Mouse (Mus musculus) spleen, postnatal 36 days (tissue): ENCODE measurements around the gene Nfatc3.

Experiments
- DNase-seq, 2 experiments: peaks; one replicate each; pipeline ENCODE4 v3.0.0; 2022; ENCODE audit warnings: low spot score in 2 of 2, mixed read lengths in 1 of 2

Nfatc3 gene

DNA sequence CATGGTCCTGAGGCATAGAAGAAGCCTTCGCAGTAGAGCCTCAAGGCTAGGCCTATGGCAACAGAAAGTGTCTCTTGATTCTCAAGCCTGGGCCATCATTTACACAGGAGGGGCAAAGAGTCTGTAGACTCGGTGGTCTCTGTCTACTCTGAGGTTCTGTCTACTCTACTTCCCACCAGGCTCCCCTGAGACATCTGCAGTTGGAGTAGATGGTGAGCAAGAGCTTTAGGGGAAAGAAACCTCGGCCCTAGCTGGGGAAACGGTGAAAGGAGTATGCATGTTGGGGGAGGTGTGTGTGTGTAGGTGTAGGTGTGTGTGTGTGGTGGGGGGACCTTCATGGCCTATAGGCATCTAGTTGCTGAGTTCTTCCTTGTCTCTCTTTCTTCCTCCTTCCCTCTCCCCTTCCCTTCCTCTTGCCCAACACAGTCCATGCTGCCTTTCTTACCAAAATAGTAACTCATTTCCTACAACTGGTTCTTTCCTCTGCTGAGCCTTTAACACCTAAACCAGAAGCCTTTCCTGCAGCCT, 2.1 kb upstream of the Nfatc3 start:
- DNase-seq = no peak

DNA sequence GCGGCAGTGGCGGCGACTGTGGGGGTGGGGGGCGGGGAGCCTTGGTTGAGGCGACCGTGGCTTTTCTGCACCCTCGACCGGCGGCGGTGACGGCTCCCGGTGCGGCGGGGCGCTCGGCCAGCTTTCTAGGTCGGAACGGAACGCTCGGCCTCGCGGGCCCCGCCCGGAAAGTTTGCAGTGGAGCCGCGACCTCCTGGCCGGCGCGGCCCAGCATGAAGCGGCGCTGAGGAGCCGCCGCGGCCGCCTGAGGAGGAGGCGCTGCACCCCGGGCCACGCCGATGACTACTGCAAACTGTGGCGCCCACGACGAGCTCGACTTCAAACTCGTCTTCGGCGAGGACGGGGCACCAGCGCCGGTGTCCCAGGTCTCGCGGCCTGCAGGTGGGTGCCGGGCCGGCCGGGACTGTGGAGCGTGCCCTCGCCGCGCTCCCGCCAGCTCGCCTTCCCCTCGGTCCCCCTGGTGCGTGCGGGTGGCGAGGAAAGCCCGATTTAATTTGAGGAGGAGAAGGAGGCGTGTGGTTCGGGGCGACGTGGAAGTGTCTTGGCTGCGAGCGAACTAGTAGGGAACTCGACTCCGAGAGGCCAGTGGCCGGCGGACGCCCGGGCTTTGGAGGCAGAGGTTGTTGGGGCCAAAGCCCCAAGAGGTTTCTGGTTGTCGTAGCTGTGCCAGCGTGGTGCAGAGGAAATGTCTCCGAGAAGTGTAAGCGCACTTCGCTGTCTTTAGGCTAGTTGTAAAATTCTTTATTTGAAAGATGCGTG, 1.2 kb downstream of the Nfatc3 start:
- peak; percentile 58 to 65 for DNase-seq

DNA sequence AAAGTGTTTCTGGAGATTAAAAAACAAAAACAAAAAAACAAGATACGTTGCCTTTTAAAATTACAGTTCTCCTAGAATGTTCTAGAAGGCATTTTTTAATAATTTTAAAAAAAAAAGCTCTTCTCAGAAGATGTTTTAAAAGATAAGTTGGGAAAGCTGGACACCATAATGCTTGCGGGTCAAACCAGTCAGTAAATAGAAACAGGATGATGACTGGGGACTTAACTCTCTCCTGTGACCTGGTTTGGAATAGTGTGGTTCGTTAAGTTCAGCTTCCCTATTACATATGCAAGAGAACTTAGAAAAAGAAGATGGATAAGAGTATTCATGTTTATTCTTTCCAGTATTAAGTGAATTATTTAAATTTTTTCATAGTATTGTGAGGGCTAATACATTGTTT, 1.9 kb downstream of the Nfatc3 start:
- no peak for DNase-seq

DNA sequence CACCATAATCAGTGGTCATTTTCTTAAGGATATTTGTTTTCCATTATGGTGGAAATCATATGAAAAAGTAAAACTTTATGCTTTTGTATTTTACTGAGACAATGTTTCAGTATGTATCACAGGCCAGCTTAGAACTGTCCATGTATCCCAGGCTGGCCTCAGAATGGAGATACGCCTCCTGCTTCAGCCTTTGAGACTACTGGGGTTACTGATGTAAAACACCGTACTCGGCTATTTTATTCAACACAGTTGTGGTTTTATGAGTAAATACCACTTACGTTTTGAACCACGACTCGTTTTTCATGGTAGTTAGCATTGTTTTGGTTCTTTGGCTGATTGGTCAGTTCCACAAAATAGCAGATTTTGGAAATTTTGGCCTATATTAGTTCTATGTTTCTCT, 3.0 kb downstream of the Nfatc3 start:
- no peak for DNase-seq

DNA sequence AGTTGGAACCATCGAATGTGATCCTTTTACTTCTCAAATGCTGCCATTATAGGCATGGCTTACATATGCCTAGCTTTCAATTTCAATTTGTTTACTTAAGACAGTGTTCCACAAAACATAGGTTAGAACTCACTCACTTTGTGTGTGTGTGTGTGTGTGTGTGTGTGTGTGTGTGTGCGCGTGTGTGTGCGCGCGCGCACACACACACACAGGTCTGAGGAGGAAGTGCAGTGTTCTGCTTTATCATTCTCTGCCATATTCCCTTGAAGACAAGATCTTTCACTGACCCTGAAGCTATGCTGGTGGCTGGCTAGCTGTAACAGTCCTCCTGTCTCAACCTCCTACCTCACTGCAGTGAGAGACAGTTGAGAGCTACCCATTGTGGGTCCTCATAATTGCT, 4.4 kb downstream of the Nfatc3 start:
- DNase-seq = no peak

DNA sequence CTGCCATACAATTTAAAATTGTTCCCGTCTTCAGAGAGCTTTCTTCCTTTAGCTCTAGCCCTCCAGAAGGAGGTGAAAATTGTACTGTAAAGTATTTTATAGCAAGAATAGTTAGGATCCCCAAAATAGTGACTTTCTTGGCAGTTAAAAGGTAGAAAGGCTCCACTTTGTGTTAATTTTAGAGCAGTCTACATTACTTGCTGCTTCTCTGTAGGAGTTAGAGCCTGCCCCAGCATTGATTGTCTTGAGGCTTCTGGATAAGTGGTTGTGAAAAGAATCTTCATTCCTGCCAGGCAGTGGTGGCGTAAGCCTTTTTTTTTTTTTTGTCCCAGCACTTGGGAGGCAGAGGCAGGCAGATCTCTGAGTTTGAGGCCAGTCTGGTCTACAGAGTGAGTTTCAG, 8.1 kb downstream of the Nfatc3 start:
- no peak for DNase-seq

DNA sequence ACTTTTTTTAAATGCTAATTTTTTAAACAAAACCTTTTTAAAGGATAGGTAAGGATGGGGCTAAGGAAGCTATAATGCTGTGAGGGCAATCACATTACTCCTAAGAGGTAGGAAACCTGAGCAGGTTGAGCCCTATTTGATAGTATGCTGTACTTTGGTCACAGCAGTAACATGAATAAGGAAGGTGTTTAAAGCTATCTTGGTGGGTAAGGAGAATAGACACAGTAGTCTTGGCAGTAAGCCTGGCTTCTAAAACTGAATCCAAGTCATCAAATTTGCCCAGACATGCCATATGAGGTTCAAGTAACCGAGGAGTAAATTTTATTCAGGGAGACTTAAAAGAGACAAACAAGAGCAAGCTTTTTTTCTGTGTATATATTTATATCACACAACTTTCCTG, 10.9 kb downstream of the Nfatc3 start:
- DNase-seq = no peak

DNA sequence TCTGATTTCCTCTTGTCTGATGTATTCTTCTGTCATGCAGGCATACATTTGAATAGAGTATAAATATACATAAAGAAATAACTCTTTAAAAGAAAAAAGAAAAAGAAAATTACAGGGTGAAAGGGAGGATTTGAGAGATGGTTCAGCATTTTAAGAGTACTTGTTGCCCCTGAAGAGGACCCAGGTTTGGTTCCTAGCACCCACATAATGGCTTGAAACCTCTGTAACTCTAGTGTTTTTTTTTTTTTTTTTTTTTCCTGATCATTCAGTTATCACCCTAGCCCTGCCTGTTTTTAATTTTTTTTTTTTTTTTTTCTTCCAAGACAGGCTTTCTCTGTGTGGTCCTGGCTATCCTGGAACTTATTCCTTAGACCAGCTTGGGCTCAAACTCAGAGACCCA, 13.5 kb downstream of the Nfatc3 start:
- DNase-seq = no peak

DNA sequence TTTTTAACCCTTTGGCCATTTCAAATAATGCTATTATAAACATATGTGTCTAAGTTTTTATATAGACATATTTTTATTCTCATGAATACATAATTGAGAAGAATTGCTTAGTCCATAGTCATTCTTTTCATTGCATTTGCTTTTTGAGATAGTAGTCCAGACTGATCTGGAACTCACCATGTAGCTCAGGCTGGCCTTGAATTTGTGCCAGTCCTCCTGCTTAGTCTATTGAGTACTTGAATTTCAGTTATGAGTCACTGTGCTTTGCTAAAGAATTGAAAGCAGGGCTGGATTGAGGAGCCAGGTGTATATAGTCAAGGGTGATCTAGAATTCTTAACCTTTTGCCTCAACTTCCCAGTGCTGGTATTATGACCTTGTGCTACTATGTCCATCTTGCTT, 15.6 kb downstream of the Nfatc3 start:
- no peak for DNase-seq

DNA sequence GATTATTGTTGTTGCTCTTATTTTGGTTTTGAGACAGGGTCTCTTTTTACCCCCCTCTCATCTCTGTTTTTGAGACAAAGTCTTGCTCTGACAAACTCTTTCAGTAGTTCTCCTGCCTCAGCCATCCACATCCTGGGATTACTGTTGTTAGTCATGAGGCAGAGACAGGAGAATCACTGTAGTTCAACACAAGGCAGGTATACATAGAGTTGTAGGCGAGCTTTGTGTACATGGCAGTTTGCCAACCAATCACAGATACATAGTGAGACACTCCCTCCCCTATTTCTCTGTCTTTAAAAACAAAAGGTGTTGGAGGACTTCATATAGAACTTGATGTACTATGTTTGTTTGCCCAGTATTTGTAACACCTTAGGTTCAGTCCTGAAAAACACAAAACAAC, 16.0 kb downstream of the Nfatc3 start:
- no peak for DNase-seq

DNA sequence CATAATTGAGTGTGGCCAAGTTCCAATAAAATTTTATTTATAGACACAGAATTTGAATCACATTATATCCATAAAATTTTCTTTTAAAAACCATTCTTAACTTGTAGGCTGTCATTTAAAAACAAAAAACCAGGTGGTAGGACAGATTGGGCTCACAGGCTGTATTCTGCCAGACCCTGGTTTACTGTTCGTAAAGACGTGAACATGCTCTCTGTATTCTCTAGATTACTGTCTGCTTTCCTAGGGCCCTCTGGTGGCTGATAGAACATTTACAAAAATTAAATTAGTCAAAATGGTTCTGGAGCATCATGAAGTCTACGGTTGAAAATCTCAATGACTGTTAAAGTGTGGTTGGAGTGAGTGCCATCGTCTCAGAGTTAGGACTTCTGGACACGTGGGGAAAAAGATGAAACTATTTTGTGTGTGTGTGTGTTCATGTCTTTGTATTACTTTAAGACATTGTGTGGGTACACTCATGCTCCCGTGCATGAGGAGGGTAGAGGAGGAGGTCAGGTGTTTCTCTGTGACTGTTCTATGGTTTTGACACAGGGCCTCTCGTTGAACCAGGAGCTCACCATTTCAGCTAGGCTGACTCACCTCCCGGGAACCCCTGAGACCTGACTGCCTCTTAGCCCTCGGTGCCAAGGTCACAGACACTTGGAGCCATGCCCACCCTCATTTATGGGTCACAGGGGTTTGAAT, 16.7 kb downstream of the Nfatc3 start:
- DNase-seq = no peak

DNA sequence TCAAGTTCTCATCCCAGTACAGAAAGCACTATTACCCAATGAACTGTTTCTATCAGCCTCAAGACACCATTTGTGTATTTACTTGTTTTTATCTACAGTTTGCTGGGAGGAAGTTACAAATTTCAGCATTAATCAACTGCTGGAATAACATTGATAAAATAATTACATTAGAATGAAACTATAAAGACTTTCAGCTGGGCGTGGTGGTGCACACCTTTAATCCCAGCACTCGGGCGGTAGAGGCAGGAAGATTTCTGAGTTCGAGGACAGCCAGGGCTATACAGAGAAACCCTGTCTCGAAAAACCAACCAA, 17.2 kb downstream of the Nfatc3 start:
- no peak for DNase-seq

DNA sequence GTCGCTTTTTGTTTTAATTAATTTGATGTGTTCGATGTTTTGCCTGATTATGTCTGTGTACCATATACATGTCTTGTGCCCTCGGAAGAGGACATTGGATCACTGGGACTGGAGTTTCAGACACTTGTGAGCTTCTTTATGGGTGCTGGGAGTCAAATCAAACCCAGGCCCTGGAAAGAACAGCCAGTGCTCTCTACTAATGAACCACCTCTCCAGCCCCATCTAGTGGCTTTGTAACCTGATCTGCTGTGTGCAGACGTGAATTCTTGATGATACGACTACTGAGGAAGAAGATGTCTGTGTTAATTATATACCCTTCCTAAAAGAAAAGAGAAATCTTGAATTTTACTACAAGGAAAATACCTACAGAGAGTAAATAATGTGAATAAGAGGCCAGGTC, 18.0 kb downstream of the Nfatc3 start:
- DNase-seq = peak; percentile 51 to 60

DNA sequence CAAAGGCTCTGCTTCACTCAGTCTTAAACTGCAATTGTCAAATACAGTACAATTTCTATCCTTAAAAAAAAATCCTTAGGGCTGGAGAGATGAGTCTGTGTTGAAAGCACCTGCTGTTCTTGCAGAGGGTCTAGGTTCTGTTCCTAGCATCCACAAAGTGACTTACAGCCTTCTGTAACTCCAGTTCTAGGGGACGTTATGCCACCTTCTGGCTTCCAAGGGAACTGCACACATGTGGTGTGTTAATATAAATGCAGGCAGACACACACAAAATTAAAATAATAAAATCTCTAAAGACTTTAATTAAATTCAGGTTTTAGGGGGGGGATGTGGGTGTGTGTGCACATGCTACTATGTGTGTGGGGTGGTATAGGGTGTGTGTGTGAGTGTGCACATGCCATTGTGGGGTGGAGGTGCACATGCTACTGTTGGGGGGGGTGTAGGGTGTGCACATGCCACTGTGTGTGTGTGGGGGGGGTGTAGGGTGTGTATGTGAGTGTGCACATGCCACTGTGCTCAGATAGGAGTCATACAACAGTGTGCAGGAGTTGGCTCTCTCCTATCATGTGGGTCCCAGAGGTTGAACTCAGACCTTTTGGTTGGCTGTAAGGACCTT, 18.9 kb downstream of the Nfatc3 start:
- DNase-seq = no peak

DNA sequence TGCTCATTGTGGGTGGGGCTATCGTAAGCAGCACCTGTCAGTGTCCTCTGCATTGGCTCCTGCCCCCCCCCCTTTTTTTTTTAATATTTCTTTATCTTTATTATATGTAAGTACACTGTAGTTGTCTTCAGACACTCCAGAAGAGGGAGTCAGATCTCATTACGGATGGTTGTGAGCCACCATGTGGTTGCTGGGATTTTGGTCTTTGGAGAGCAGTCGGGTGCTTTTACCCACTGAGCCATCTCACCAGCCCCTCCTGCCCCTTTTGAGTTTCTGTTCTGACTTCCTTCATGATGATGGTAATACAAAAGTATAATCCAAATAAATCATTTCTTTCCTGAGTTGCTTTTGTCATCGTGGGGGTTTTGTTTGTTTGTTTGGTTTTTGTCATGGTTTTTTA, 43.7 kb downstream of the Nfatc3 start:
- no peak for DNase-seq

DNA sequence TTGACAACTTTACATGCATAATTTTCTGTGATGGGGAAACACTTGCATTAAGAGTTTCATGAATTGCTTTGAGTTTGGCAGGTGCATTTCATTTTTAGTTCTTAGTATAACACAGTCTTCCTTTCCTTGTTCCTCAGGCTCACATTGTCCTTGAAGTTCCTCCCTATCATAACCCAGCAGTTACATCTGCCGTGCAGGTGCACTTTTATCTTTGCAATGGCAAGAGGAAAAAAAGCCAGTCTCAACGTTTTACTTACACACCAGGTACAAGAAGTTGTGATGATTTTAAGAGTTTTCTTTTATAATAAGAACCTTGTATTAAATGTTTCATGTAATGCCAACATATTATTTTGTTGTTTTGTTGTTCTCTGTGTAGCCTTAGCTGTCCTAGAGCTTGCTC, 45.2 kb downstream of the Nfatc3 start:
- no peak for DNase-seq

DNA sequence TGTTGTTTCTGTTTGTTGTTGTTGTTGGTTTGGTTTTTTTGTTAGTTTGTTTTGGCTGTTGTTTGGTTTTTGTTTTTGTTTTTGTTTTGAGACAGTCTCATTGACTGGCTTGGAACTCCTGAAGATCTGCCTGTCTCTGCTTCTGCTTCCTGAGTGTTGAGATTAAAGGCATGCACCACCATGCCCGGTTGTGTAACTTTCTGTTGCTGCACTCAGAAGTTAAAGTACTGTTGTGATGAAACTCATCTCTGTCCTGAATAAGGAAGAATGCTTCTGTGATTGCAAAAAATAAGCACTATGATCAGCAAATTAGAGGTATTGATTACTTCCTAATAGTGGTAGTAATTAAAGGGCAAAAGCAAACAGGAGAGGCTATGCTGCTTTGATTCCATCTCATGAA, 47.6 kb downstream of the Nfatc3 start:
- no peak for DNase-seq

DNA sequence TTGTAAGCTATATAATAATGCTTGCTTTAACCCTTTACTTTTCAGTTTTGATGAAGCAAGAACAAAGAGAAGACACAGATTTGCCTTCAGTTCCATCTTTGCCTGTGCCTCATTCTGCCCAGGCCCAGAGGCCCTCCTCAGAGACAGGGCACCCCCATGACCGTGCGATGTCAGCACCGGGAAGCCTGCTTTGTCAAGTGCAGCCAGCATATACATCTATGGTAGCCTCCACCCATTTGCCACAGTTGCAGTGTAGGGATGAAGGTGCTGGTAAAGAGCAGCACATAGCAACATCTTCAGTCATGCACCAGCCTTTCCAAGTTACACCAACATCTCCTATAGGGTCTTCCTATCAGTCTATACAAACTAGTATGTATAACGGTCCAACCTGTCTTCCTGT, 49.4 kb downstream of the Nfatc3 start:
- DNase-seq = peak; percentile 16 to 17

DNA sequence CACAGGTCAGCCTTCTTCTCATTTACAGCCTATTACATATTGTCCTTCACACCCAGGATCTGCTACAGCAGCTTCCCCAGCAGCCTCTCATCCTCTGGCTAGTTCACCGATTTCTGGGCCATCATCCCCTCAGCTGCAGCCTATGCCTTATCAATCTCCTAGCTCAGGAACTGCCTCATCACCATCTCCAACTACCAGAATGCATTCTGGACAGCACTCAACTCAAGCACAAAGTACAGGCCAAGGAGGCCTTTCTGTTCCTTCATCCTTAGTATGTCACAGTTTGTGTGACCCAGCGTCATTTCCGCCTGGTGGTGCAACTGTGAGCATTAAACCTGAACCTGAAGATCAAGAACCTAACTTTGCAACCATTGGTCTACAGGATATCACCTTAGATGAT, 50.1 kb downstream of the Nfatc3 start:
- peak; percentile 21 to 28 for DNase-seq

DNA sequence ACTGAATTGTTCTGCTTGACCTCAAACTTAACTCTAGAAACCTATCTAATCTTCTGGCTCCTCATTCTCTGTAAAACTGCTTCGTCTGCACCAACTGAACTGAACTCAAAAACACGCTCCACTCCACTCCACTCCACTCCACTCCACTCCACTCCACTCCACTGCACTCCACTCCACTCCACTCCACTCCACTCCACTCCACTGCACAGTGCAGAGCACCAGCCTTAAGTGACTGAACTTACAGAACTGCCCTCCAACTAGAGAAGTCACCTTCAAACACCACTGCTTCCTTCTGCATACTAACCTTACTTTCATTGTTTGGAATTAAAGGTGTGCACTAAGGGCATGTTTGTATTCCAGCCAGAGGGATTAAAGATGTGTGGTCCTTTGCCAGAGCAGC, 53.4 kb downstream of the Nfatc3 start:
- no peak for DNase-seq

DNA sequence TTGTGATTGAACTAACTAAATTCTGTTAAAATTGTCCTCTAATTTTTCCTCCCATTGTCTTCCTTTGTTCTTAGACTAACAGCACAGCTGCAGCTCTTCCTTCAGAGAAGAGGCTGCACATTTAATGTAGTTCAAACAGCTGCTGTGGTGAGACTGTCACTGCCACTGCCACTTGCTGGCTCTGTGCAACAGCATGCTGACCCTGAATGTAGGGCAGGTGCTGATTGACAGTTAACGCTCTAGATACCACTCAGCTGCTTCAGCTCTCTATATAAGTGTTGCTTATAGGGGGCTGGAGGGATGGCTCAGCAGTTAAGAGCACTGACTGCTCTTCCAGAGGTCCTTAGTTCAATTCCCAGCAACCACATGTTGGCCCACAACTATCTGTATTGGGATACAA, 53.9 kb downstream of the Nfatc3 start:
- DNase-seq = no peak

DNA sequence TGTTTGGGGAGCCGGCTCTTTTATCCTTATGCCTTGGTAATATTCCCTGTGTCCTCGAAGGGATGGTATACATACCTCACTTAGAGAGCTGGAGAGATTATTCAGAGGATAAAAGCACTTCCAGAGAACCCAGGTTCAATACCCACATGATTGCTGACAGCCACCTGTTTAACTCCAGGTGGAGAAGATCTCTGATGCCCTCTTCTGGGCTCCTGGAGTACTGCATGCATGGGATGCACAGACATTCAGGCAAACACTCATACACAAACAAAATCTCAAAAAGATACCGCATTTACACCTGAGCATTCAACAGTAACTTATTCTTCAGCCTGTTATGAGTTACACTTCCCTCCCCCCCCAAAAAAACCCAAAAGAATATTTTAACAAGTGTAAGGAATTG, 57.3 kb downstream of the Nfatc3 start:
- no peak for DNase-seq

DNA sequence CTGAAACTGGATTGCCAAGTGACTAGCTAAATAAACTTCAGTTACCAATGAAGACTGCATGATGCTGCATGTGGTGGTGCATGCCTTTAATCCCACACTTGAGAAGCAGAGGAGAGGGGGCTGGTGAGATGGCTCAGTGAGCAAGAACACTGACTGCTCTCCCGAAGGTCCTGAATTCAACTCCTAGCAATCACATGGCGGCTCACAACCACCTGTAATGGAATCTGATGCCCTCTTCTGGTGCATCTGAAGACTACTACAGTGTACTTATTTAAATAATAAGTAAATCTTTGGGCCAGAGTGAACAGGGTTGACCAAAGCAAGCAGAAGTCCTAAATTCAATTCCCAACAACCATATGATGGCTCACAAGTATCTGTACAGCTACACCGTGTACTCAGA, 64.8 kb downstream of the Nfatc3 start:
- no peak for DNase-seq
